Mouse (Mus musculus): ENCODE data around the gene Gm21541.
"Not testable (repeated sequence)": the region's sequence is repeated elsewhere in the genome, so short reads cannot be mapped to it uniquely, and the experiment has no call there.

Gm21541 gene

GRCm38 (mm10) chr4:41903310-41903709 is at the start of gene Gm21541:
TSS of gene Gm21541 (plus strand) at chr4:41903610.
- DNase-seq (ENCODE audit: low read depth) = not testable (repeated sequence)

GRCm38 (mm10) chr4:41941272-41941671 is 37.9 kb downstream of the Gm21541 start, which contains the start of gene Gm20878:
TSS of gene Gm20878 (plus strand) at chr4:41941572.
- DNase-seq (ENCODE audit: low read depth) = not testable (repeated sequence)
